Mouse (Mus musculus): ENCODE data around the gene Pinlyp. TPM values are rescaled to one million over a fixed set of nuclear protein-coding genes. Genes with fewer than 3 reads are reported as not detected.

The Pinlyp gene
- polyA plus RNA-seq, 1 experiment: not detected

GRCm38 (mm10) chr7:24572455-24572854 lies 26.5 kb upstream of the Pinlyp start:
- Histone ChIP-seq H3K36me3 (ENCODE audit: control insufficient read depth, insufficient read depth, low read length) (peaks cover 8% of the 10 kb centered on the region), H3K27me3 (ENCODE audit: control insufficient read depth, insufficient read depth, low read length) (no peaks in the 10 kb centered on the region), H3K4me3 (ENCODE audit: low read depth, low read length) (no peak overlapping the region), H3K27ac (ENCODE audit: insufficient read depth, low read depth, low read length) (no peak overlapping the region), H3K4me1 (ENCODE audit: control insufficient read depth, insufficient read depth, insufficient read length, low read length) (peaks cover 9% of the 10 kb centered on the region)
- TF ChIP-seq POLR2A (IDR thresholded peaks at IDR 0.05; ENCODE audit: low read depth, low read length): no peak
- TF ChIP-seq CTCF (IDR thresholded peaks at IDR 0.05; ENCODE audit: extremely low read depth, insufficient read length, insufficient replicate concordance, low read depth, low read length): peak; percentile 43; the same call in 1 of the 2 replicates
- WGBS: 69% methylated on average over 5 of the region's 5 CpGs

GRCm38 (mm10) chr7:24571071-24571470 lies 25.2 kb upstream of the Pinlyp start:
- Histone ChIP-seq H3K27ac (ENCODE audit: insufficient read depth, low read depth, low read length) (no peak overlapping the region), H3K4me3 (ENCODE audit: low read depth, low read length) (no peak overlapping the region), H3K27me3 (ENCODE audit: control insufficient read depth, insufficient read depth, low read length) (no peaks in the 10 kb centered on the region), H3K4me1 (ENCODE audit: control insufficient read depth, insufficient read depth, insufficient read length, low read length) (peaks cover 9% of the 10 kb centered on the region), H3K36me3 (ENCODE audit: control insufficient read depth, insufficient read depth, low read length) (peaks cover 19% of the 10 kb centered on the region)
- WGBS: 77% methylated on average over 4 of the region's 4 CpGs
- TF ChIP-seq POLR2A (IDR thresholded peaks at IDR 0.05; ENCODE audit: low read depth, low read length): no peak
- no peak for TF ChIP-seq CTCF (IDR thresholded peaks at IDR 0.05; ENCODE audit: extremely low read depth, insufficient read length, insufficient replicate concordance, low read depth, low read length)

GRCm38 (mm10) chr7:24568512-24568911 lies 22.6 kb upstream of the Pinlyp start:
- no peak overlapping the region for H3K4me3 ChIP-seq (ENCODE audit: low read depth, low read length)
- no peaks in the 10 kb centered on the region; the same call in 1 of the 2 replicates for H3K4me1 ChIP-seq (ENCODE audit: control insufficient read depth, insufficient read depth, insufficient read length, low read length)
- H3K36me3 ChIP-seq (ENCODE audit: control insufficient read depth, insufficient read depth, low read length): peaks cover 19% of the 10 kb centered on the region
- no peaks in the 10 kb centered on the region for H3K27me3 ChIP-seq (ENCODE audit: control insufficient read depth, insufficient read depth, low read length)
- H3K27ac ChIP-seq (ENCODE audit: insufficient read depth, low read depth, low read length): no peak overlapping the region
- 90% methylated on average over 4 of the region's 4 CpGs for WGBS
- TF ChIP-seq CTCF (IDR thresholded peaks at IDR 0.05; ENCODE audit: extremely low read depth, insufficient read length, insufficient replicate concordance, low read depth, low read length): no peak
- no peak for TF ChIP-seq POLR2A (IDR thresholded peaks at IDR 0.05; ENCODE audit: low read depth, low read length)

- no peak overlapping the region for H3K27ac ChIP-seq (ENCODE audit: insufficient read depth, low read depth, low read length)
- no peaks in the 10 kb centered on the region for H3K4me1 ChIP-seq (ENCODE audit: control insufficient read depth, insufficient read depth, insufficient read length, low read length)
- TF ChIP-seq CTCF (IDR thresholded peaks at IDR 0.05; ENCODE audit: extremely low read depth, insufficient read length, insufficient replicate concordance, low read depth, low read length): no peak
- no peak for TF ChIP-seq POLR2A (IDR thresholded peaks at IDR 0.05; ENCODE audit: low read depth, low read length)
- peaks cover 20% of the 10 kb centered on the region for H3K36me3 ChIP-seq (ENCODE audit: control insufficient read depth, insufficient read depth, low read length)
- no peak overlapping the region for H3K4me3 ChIP-seq (ENCODE audit: low read depth, low read length)
- 94% methylated on average over 9 of the region's 9 CpGs for WGBS
- no peaks in the 10 kb centered on the region for H3K27me3 ChIP-seq (ENCODE audit: control insufficient read depth, insufficient read depth, low read length)
Measured at GRCm38 (mm10) chr7:24566206-24566605, 20.3 kb upstream of the Pinlyp start.

GRCm38 (mm10) chr7:24565627-24566026 lies 19.7 kb upstream of the Pinlyp start:
- 90% methylated on average over 11 of the region's 11 CpGs for WGBS
- H3K4me3 ChIP-seq (ENCODE audit: low read depth, low read length): no peak overlapping the region
- H3K36me3 ChIP-seq (ENCODE audit: control insufficient read depth, insufficient read depth, low read length): peaks cover 19% of the 10 kb centered on the region
- H3K4me1 ChIP-seq (ENCODE audit: control insufficient read depth, insufficient read depth, insufficient read length, low read length): no peaks in the 10 kb centered on the region
- no peak for TF ChIP-seq CTCF (IDR thresholded peaks at IDR 0.05; ENCODE audit: extremely low read depth, insufficient read length, insufficient replicate concordance, low read depth, low read length)
- no peak for TF ChIP-seq POLR2A (IDR thresholded peaks at IDR 0.05; ENCODE audit: low read depth, low read length)
- no peak overlapping the region for H3K27ac ChIP-seq (ENCODE audit: insufficient read depth, low read depth, low read length)
- H3K27me3 ChIP-seq (ENCODE audit: control insufficient read depth, insufficient read depth, low read length): no peaks in the 10 kb centered on the region

GRCm38 (mm10) chr7:24564607-24565265 lies 18.8 kb upstream of the Pinlyp start:
- no peak overlapping the region for H3K27ac ChIP-seq (ENCODE audit: insufficient read depth, low read depth, low read length)
- TF ChIP-seq CTCF (IDR thresholded peaks at IDR 0.05; ENCODE audit: extremely low read depth, insufficient read length, insufficient replicate concordance, low read depth, low read length): peak; percentile 87
- TF ChIP-seq POLR2A (IDR thresholded peaks at IDR 0.05; ENCODE audit: low read depth, low read length): no peak
- WGBS: 58% methylated on average over 6 of the region's 6 CpGs
- no peaks in the 10 kb centered on the region for H3K4me1 ChIP-seq (ENCODE audit: control insufficient read depth, insufficient read depth, insufficient read length, low read length)
- H3K4me3 ChIP-seq (ENCODE audit: low read depth, low read length): no peak overlapping the region
- no peaks in the 10 kb centered on the region for H3K27me3 ChIP-seq (ENCODE audit: control insufficient read depth, insufficient read depth, low read length)
- peaks cover 22% of the 10 kb centered on the region for H3K36me3 ChIP-seq (ENCODE audit: control insufficient read depth, insufficient read depth, low read length)

GRCm38 (mm10) chr7:24563837-24564206 lies 17.9 kb upstream of the Pinlyp start:
- Histone ChIP-seq H3K27ac (ENCODE audit: insufficient read depth, low read depth, low read length) (no peak overlapping the region), H3K4me3 (ENCODE audit: low read depth, low read length) (no peak overlapping the region), H3K27me3 (ENCODE audit: control insufficient read depth, insufficient read depth, low read length) (no peaks in the 10 kb centered on the region), H3K36me3 (ENCODE audit: control insufficient read depth, insufficient read depth, low read length) (peaks cover 22% of the 10 kb centered on the region), H3K4me1 (ENCODE audit: control insufficient read depth, insufficient read depth, insufficient read length, low read length) (no peaks in the 10 kb centered on the region)
- 84% methylated on average over 4 of the region's 4 CpGs for WGBS
- no peak for TF ChIP-seq POLR2A (IDR thresholded peaks at IDR 0.05; ENCODE audit: low read depth, low read length)
- TF ChIP-seq CTCF (IDR thresholded peaks at IDR 0.05; ENCODE audit: extremely low read depth, insufficient read length, insufficient replicate concordance, low read depth, low read length): no peak
